Mouse (Mus musculus) ES-E14 (cell line): Measurements from ENCODE around the gene Calhm5. TPM values are rescaled to one million over a fixed set of nuclear protein-coding genes. Genes with fewer than 3 reads are reported as not detected.

Experiments
- DNase-seq: peaks from one replicate; pipeline ENCODE4 v3.0.0-alpha.2; 2013; ENCODE audit warnings: low read depth, low spot score
- H3K27ac ChIP-seq: 2 replicates; pipeline ENCODE4 v1.5.1; 2012; ENCODE audit warnings: low read depth, mild to moderate bottlenecking, low read length, moderate library complexity, mixed read lengths; ENCODE audit not compliant: poor library complexity, insufficient read depth, severe bottlenecking
- H3K36me3 ChIP-seq: 2 replicates; pipeline ENCODE4 v1.6.1; 2012; ENCODE audit warnings: mild to moderate bottlenecking, low read length, moderate library complexity, mixed read lengths; ENCODE audit not compliant: control insufficient read depth, poor library complexity, insufficient read depth, severe bottlenecking
- H3K4me1 ChIP-seq, 2 experiments: fragments of 150-350 bp in 1 of 2; sonication (generic) in 1 of 2; 2 replicates each; pipeline ENCODE4 v1.6.1; 2012; ENCODE audit warnings: low read length in 2 of 2, mild to moderate bottlenecking in 1 of 2, mixed read lengths in 1 of 2; ENCODE audit not compliant: control insufficient read depth in 2 of 2, insufficient read depth in 2 of 2, poor library complexity in 1 of 2
- H3K4me3 ChIP-seq, 2 experiments: fragments of 150-350 bp in 1 of 2; sonication (generic) in 1 of 2; 2 replicates each; pipeline ENCODE4 v1.5.1; 2012; ENCODE audit warnings: low read length in 2 of 2, low read depth in 1 of 2, mild to moderate bottlenecking in 1 of 2, mixed read lengths in 1 of 2; ENCODE audit not compliant: insufficient read depth in 1 of 2, poor library complexity in 1 of 2, severe bottlenecking in 1 of 2
- H3K9ac ChIP-seq: 2 replicates; pipeline ENCODE4 v1.6.1; 2012; ENCODE audit warnings: low read depth, mild to moderate bottlenecking, low read length, mixed read lengths; ENCODE audit not compliant: poor library complexity, insufficient read depth, severe bottlenecking
- H3K9me3 ChIP-seq: fragments of 150-350 bp; sonication (generic); 2 replicates; pipeline ENCODE4 v1.6.1; 2012; ENCODE audit warnings: low read depth, mild to moderate bottlenecking, low read length; ENCODE audit not compliant: control insufficient read depth, insufficient read depth
- CHD2 ChIP-seq: IDR thresholded peaks from 2 replicates; pipeline ENCODE4 v1.6.1; 2014; ENCODE audit warnings: mild to moderate bottlenecking, low read depth, low read length, inconsistent platforms
- HCFC1 ChIP-seq: IDR thresholded peaks from 2 replicates; pipeline ENCODE4 v1.6.1; 2012; ENCODE audit warnings: low read length, inconsistent platforms, borderline replicate concordance; ENCODE audit not compliant: insufficient read depth
- MAFK ChIP-seq: IDR thresholded peaks from 2 replicates; pipeline ENCODE4 v1.6.1; 2014; ENCODE audit warnings: mild to moderate bottlenecking, low read depth, low read length, inconsistent platforms; ENCODE audit not compliant: insufficient read depth
- ZC3H11A ChIP-seq: IDR thresholded peaks from 2 replicates; pipeline ENCODE4 v1.6.1; 2012; ENCODE audit warnings: low read depth, mild to moderate bottlenecking, inconsistent platforms, low read length, borderline replicate concordance
- ZNF384 ChIP-seq: IDR thresholded peaks from 2 replicates; pipeline ENCODE4 v1.6.1; 2012; ENCODE audit warnings: low read depth, low read length, inconsistent platforms
- in situ Hi-C, 2 experiments: fragments of 600-800 bp; cut with MboI; formaldehyde crosslinking; loops; one replicate each; pipeline ENCODE4 v1.15.1; 2025; ENCODE audit warnings: low sequenced_read_pairs in 2 of 2, inconsistent platforms in 1 of 2; ENCODE audit not compliant: unreplicated experiment in 2 of 2
- total RNA-seq: library from RNA; depleted of rRNA; stranded (reverse); fragments of 300-350 nt; gene quantifications from 2 replicates; pipeline ENCODE4 v1.2.3, GENCODE M21; 2012

Calhm5 gene
- total RNA-seq, 1 experiment, result 1.6 TPM

DNA sequence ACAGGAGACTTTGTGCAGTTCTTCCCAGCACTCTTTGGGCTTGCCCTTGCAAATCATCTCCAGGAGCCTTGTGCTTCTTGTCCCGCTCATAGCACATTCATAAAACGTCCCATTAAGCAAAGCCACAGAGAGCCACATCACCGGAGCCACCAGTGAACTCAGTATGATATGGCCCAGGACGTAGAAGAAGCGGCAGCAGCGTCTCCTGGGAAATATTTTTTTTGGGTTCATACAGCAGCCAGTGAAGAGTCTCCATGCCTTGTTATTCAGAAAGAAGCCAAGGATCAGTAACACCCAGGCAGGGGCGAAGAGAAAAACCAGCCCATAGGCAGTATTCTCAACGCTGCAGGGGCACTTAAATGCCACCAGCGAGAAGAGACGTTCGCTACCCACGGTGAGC is 355 bp downstream of the Calhm5 start:
- Histone ChIP-seq H3K9me3 (no peaks in the 10 kb centered on the region), H3K4me3 (peak overlapping the region; percentile 4 to 56), H3K36me3 (no peaks in the 10 kb centered on the region), H3K27ac (no peak overlapping the region), H3K9ac (peak overlapping the region; percentile 22; the same call in 1 of the 2 replicates), H3K4me1 (0 out of 4 replicates have a peak, but pooled peaks cover 0 to 3% of the 10 kb centered on the region in 2 experiments)
- TF ChIP-seq MAFK (no peak), HCFC1 (no peak), ZNF384 (no peak), ZC3H11A (no peak), CHD2 (no peak)
- no peak for DNase-seq
- in situ Hi-C loops, result no loop called here

DNA sequence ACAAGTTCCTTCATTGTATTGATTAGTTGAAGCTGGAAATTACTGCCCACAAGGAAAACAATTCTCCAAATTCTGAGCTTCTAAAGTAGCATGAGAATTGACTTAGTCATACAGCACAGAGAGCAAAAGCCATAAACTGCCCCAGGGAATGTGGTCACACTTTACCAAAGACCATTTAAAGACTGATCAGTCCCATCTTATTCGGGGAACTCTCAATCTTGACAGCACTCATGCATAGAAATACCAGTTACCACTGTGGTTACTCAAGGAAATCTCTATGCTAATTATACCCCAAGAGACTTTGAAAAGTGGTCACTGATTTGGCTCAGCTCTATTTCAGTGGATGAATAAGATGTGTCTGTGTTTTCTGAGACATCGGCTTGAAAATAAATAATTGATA is 1.2 kb downstream of the Calhm5 start:
- no peak for TF ChIP-seq HCFC1
- no peak for TF ChIP-seq MAFK
- TF ChIP-seq ZNF384, result no peak
- TF ChIP-seq CHD2, result no peak
- DNase-seq, result no peak
- H3K9ac ChIP-seq, result no peak overlapping the region
- in situ Hi-C loops, result no loop called here
- no peaks in the 10 kb centered on the region for H3K9me3 ChIP-seq
- no peak overlapping the region; a peak in 1 of 4 replicates for H3K4me3 ChIP-seq
- H3K4me1 ChIP-seq, result 0 out of 4 replicates have a peak, but pooled peaks cover 0 to 3% of the 10 kb centered on the region in 2 experiments
- H3K27ac ChIP-seq, result no peak overlapping the region
- H3K36me3 ChIP-seq, result no peaks in the 10 kb centered on the region

DNA sequence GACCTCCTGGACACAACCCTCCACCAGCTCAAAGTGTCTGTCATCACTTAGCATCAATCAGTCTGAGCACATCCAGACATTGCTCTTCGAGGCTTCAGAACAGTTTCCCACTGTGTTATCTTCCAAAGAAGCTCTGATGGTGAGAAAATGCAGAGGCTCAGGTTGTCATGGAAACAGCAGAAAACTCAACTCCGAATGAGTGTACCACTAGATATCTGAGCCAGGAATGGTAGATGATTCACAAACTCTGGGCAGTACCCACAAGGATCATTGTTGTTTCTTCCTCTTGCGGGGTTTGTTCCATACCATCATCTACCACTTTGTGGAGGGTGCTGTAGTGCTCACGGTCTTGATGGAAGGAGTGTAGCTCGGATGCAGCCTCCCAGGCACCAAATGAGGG is 4.4 kb downstream of the Calhm5 start:
- no peak for DNase-seq
- Histone ChIP-seq H3K27ac (no peak overlapping the region), H3K9me3 (no peaks in the 10 kb centered on the region), H3K9ac (no peak overlapping the region), H3K36me3 (no peaks in the 10 kb centered on the region), H3K4me3 (no peak overlapping the region), H3K4me1 (0 out of 4 replicates have a peak, but pooled peaks cover 0 to 3% of the 10 kb centered on the region in 2 experiments)
- TF ChIP-seq ZNF384, result no peak
- TF ChIP-seq HCFC1, result no peak
- no peak for TF ChIP-seq MAFK
- TF ChIP-seq ZC3H11A, result no peak
- TF ChIP-seq CHD2, result no peak
- in situ Hi-C loops, result no loop called here

DNA sequence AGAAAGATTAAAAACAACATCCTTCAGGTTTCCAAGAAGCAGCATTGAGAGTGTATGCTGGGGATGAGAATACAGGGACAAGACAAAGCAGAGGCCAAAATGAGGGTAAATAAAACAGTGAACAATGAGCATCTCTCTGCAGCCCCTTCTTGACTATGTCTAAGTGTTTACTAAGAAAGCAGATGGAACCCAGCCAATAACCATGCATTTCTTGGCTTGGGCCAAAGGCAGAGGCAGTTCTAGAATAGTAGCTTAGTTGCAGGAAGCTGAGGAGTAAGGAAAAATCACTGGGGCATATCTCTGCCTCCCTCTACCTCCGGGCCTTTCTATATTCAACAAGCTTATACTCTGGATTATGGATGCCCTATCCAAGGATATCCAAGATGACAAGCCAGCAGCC is 5.8 kb downstream of the Calhm5 start:
- no peak for DNase-seq
- H3K9me3 ChIP-seq, result no peaks in the 10 kb centered on the region
- no peaks in the 10 kb centered on the region for H3K36me3 ChIP-seq
- TF ChIP-seq ZC3H11A, result no peak
- no peak for TF ChIP-seq CHD2
- TF ChIP-seq MAFK, result no peak
- TF ChIP-seq ZNF384, result no peak
- TF ChIP-seq HCFC1, result no peak
- no peak overlapping the region for H3K27ac ChIP-seq
- H3K4me3 ChIP-seq, result no peak overlapping the region
- in situ Hi-C loops, result no loop called here
- no peaks in the 10 kb centered on the region for H3K4me1 ChIP-seq
- no peak overlapping the region for H3K9ac ChIP-seq

DNA sequence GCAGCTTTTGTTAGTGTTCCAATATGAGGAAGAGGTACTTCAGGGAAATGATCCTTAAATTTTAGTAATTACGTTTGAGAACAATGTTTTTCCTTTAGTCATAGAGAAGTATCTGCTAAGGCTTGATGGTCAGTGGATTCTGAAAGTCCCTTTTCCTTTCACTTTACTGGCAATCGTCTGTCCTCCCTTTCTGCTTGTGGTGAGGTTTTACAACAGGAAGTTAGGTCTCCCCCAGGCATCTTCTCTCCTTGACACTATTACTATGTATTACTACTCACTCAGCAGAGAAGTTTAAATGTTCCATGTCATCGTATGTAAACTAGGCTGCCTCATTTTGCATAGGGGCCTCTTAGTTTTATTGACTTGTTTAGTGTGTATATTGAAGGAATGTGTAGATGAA is 6.8 kb downstream of the Calhm5 start:
- Histone ChIP-seq H3K9me3 (no peaks in the 10 kb centered on the region), H3K4me1 (no peaks in the 10 kb centered on the region), H3K9ac (no peak overlapping the region), H3K27ac (no peak overlapping the region), H3K36me3 (no peaks in the 10 kb centered on the region), H3K4me3 (no peak overlapping the region)
- in situ Hi-C loops, result no loop called here
- no peak for DNase-seq
- no peak for TF ChIP-seq HCFC1
- TF ChIP-seq CHD2, result no peak
- no peak for TF ChIP-seq MAFK
- TF ChIP-seq ZC3H11A, result no peak
- no peak for TF ChIP-seq ZNF384
